Mouse (Mus musculus) kidney, adult 2 months (tissue): ENCODE measurements around the gene Ttll6.

Source experiments
- CTCF ChIP-seq: fragments of 200-500 bp; conservative IDR thresholded peaks from 2 replicates; pipeline ENCODE4 v1.5.1; 2011; ENCODE audit warnings: low read depth, mild to moderate bottlenecking, control low read depth, low read length, moderate library complexity, mixed read lengths; ENCODE audit not compliant: insufficient read depth, insufficient read length
- POLR2A ChIP-seq: fragments of 200-500 bp; IDR thresholded peaks from one replicate; pipeline ENCODE4 v1.6.1; 2011; ENCODE audit warnings: low read depth, low read length, control low read depth

DNA sequence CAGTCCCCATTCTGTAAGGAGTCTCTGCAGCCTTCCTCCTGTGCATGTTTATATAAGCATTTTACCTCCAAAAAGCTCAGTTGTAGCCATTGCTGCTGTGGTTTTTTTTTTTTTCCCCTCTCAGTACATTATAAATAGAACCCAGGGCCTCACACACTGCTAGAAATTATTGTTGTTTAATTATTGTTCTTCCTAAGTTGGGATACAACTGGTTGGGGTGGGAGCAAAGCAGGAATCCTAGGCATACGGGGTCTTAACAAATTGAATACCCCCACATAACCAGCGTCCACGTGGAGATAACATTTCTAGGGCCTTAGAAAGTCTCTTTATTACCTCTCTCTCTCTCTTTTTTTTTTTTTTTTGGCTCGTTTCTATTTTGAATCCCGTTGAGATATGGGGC is 57.5 kb downstream of the Ttll6 start:
- no peak for TF ChIP-seq CTCF
- no peak for TF ChIP-seq POLR2A
